Mouse (Mus musculus) lung, postnatal 0 days (tissue): Measurements from ENCODE around the gene Olfr1211. TPM values are rescaled to one million over a fixed set of nuclear protein-coding genes. Genes with fewer than 3 reads are reported as not detected.

ENCODE experiments used
- ATAC-seq: fragments of 200-750 bp; cut with Nextera tagmentation; 2 replicates; pipeline ENCODE4 v1.8.0; 2017; ENCODE audit warnings: moderate library complexity
- DNase-seq: peaks from one replicate; pipeline ENCODE4 v3.0.0-alpha.2; 2016; ENCODE audit warnings: low spot score
- H3K27ac ChIP-seq: fragments of 300-500 bp; sonication (generic); 2 replicates; pipeline ENCODE4 v1.5.1; 2014; ENCODE audit warnings: antibody characterized with exemption, mild to moderate bottlenecking, low read length, mixed read lengths
- H3K27me3 ChIP-seq: fragments of 300-500 bp; sonication (generic); replicated peaks from 2 replicates; pipeline ENCODE4 v1.6.1; 2014; ENCODE audit warnings: low read length, mixed read lengths; ENCODE audit not compliant: insufficient read depth
- H3K36me3 ChIP-seq: fragments of 300-500 bp; sonication (generic); 2 replicates; pipeline ENCODE4 v1.6.1; 2014; ENCODE audit warnings: low read length, mixed read lengths; ENCODE audit not compliant: insufficient read depth
- H3K4me1 ChIP-seq: fragments of 300-500 bp; sonication (generic); 2 replicates; pipeline ENCODE4 v1.6.1; 2014; ENCODE audit warnings: antibody characterized with exemption, low read depth, low read length, mixed read lengths; ENCODE audit not compliant: insufficient read depth
- H3K4me2 ChIP-seq: fragments of 300-500 bp; sonication (generic); replicated peaks from 2 replicates; pipeline ENCODE4 v1.6.1; 2014; ENCODE audit warnings: low read depth, mild to moderate bottlenecking, low read length, moderate library complexity, mixed read lengths
- H3K4me3 ChIP-seq: fragments of 300-500 bp; sonication (generic); 2 replicates; pipeline ENCODE4 v1.5.1; 2014; ENCODE audit warnings: low read depth, low read length
- H3K9ac ChIP-seq: fragments of 300-500 bp; sonication (generic); replicated peaks from 2 replicates; pipeline ENCODE4 v1.6.1; 2014; ENCODE audit warnings: low read depth, mild to moderate bottlenecking
- H3K9me3 ChIP-seq: fragments of 300-500 bp; sonication (generic); 2 replicates; pipeline ENCODE4 v1.6.1; 2016; ENCODE audit warnings: low read length, mixed read lengths
- CTCF ChIP-seq: IDR thresholded peaks from 2 replicates; pipeline ENCODE4 v1.5.1; 2016; ENCODE audit warnings: antibody characterized with exemption, mild to moderate bottlenecking
- EP300 ChIP-seq: IDR thresholded peaks from 2 replicates; pipeline ENCODE4 v1.6.1; 2016; ENCODE audit warnings: antibody characterized with exemption, mild to moderate bottlenecking, control low read depth
- WGBS: fragments of 180-500 bp; shearing (Covaris S2); extraction: QIAGEN DNeasy Blood & Tissue Kit; methylation state at CpG from one replicate; pipeline ENCODE4 v1.1.7; 2014; 5-methylcytosine and 5-hydroxymethylcytosine counted together
- polyA plus RNA-seq: library from polyadenylated mRNA; unstranded; fragments of >200 nt; fragmentation: Nextera tagmentation; extraction: Ambion mirVana; gene quantifications from 2 replicates; pipeline ENCODE4 v1.2.1, GENCODE M21; 2015

Gene Olfr1211
- not detected in 2 replicates for polyA plus RNA-seq

GRCm38 (mm10) chr2:88938011-88938410 lies at the start of gene Olfr1211:
Gene Olfr1211 (minus strand): TSS chr2:88938111.
- DNase-seq (no peak), ATAC-seq (no peak)
- Histone ChIP-seq H3K9me3 (no peaks in the 10 kb centered on the region), H3K27me3 (no peaks in the 10 kb centered on the region), H3K9ac (no peak within 1 kb of the TSS), H3K36me3 (no peaks in the 10 kb centered on the region), H3K4me2 (no peak within 1 kb of the TSS), H3K4me3 (no peak within 1 kb of the TSS), H3K27ac (no peak within 1 kb of the TSS), H3K4me1 (no peaks in the 10 kb centered on the region)
- TF ChIP-seq EP300: no peak
- TF ChIP-seq CTCF: no peak
- WGBS: 81% methylated on average over 1 of the region's 1 CpGs

DNA sequence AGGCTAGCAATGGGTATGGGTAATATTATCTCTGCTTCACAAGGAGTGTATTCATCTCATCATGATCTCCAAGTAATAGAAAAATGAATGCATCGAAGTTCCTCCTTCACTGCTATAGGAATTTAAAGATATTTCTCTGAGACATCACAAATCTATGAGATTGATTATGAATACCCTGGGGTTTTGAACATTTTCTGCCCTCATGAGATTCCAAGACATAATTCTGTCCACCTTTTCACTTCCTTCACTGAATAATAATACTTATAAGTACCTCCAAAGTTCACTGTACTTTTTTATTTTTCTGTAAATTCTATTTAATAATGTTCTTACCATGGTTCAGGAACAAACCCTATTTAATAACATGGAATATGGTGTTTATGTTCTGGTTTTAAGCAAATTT lies 42.3 kb upstream of the Olfr1211 start, which contains the start of gene Gm13762:
Gm13762 (minus strand) TSS at position 101 of the 400 bp plus-strand sequence.
- H3K9me3 ChIP-seq: no peaks in the 10 kb centered on the region
- no peak within 1 kb of the TSS for H3K27ac ChIP-seq
- ATAC-seq: no peak
- no peak within 1 kb of the TSS for H3K9ac ChIP-seq
- TF ChIP-seq EP300 (no peak), CTCF (no peak)
- 78% methylated on average over 1 of the region's 1 CpGs for WGBS
- H3K4me1 ChIP-seq: no peaks in the 10 kb centered on the region
- H3K4me3 ChIP-seq: no peak within 1 kb of the TSS
- no peaks in the 10 kb centered on the region for H3K36me3 ChIP-seq
- H3K4me2 ChIP-seq: no peak within 1 kb of the TSS
- DNase-seq: no peak
- H3K27me3 ChIP-seq: no peaks in the 10 kb centered on the region

DNA sequence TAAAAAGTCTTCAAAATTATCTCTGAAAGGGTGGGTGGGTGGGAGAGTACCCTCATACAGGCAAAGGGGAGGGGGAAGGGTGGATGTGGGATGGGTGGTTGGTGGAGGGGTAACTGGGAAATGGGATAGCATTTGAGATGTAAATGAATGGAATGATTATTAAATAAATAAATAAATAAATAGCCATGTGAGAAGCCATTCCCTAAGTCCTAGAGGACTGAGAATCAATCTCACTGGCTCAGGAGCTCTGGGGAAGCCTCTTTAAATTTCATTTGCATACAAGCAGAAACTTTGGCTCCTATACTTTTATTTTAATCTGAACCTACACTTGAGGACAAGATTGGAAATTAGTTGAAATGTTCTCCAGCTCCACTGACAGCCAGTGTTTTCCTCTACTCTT lies 15.8 kb upstream of the Olfr1211 start, which contains the start of gene Olfr1212:
Olfr1212 (plus strand) TSS at position 301 of the 400 bp plus-strand sequence.
- no peak within 1 kb of the TSS for H3K4me3 ChIP-seq
- H3K9me3 ChIP-seq: no peaks in the 10 kb centered on the region
- H3K27ac ChIP-seq: no peak within 1 kb of the TSS
- TF ChIP-seq EP300: no peak
- TF ChIP-seq CTCF: no peak
- DNase-seq (no peak), ATAC-seq (no peak)
- H3K36me3 ChIP-seq: no peaks in the 10 kb centered on the region
- H3K4me2 ChIP-seq: no peak within 1 kb of the TSS
- no peaks in the 10 kb centered on the region for H3K27me3 ChIP-seq
- no peak within 1 kb of the TSS for H3K9ac ChIP-seq
- H3K4me1 ChIP-seq: no peaks in the 10 kb centered on the region

DNA sequence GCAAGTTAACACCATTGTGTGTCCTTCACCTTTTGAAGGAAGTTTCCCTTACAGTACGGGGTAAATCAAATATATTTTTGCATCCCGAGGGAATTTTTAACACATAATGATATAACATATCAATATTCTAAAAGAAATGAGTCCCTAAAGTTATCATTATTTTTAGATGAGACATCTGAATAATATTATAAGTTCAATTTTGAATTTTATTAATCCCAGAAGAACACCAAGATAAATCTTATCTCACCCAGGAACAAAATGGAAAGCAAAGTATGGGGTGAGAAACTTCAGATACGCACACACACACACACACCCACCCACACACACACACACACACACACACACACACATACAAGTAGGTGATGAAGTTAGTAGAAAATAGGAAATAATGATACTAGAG lies 22.9 kb downstream of the Olfr1211 start, which contains the start of gene Olfr1209:
Olfr1209 (minus strand) TSS at position 101 of the 400 bp plus-strand sequence.
- H3K4me2 ChIP-seq: no peak within 1 kb of the TSS
- H3K4me3 ChIP-seq: no peak within 1 kb of the TSS
- no peak for ATAC-seq
- H3K9ac ChIP-seq: no peak within 1 kb of the TSS
- 80% methylated on average over 3 of the region's 3 CpGs for WGBS
- H3K27me3 ChIP-seq: no peaks in the 10 kb centered on the region
- H3K9me3 ChIP-seq: no peaks in the 10 kb centered on the region
- no peaks in the 10 kb centered on the region for H3K36me3 ChIP-seq
- H3K27ac ChIP-seq: no peak within 1 kb of the TSS
- TF ChIP-seq EP300 (no peak), CTCF (no peak)
- H3K4me1 ChIP-seq: no peaks in the 10 kb centered on the region
- no peak for DNase-seq

DNA sequence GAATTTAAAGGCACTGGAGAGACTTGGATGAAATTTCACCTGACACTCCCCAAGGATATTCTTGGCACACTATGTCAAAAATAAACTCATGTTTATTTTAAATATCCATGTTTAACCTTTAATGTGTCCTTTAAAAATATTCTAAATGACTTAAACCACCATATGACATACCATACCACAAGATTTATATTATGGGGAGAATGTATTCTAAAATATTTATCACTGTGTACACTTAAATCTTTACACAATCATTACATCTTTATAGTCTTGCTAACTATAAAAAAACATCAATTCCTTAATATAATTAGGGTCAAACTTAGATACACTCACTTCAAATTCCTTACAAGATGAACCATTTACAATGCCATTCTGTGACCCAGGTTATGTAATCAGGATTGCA lies 35.7 kb downstream of the Olfr1211 start, which contains the start of gene Olfr1208:
Olfr1208 (minus strand) TSS at position 101 of the 400 bp plus-strand sequence.
- Histone ChIP-seq H3K4me3 (no peak within 1 kb of the TSS), H3K4me1 (no peaks in the 10 kb centered on the region), H3K9me3 (no peaks in the 10 kb centered on the region), H3K4me2 (no peak within 1 kb of the TSS), H3K27ac (no peak within 1 kb of the TSS), H3K27me3 (no peaks in the 10 kb centered on the region), H3K36me3 (no peaks in the 10 kb centered on the region), H3K9ac (no peak within 1 kb of the TSS)
- ATAC-seq (no peak), DNase-seq (no peak)
- TF ChIP-seq CTCF: no peak
- no peak for TF ChIP-seq EP300

Other genes starting within 250 kb of the Olfr1211 start
- not detected in 2 replicates for gene Olfr1195, start 248.9 kb downstream of the Olfr1211 start, polyA plus RNA-seq
- gene Olfr1196, start 233.5 kb downstream of the Olfr1211 start, polyA plus RNA-seq: not detected in 2 replicates
- gene Olfr1197, start 205.7 kb downstream of the Olfr1211 start, polyA plus RNA-seq: not detected in 2 replicates
- gene Olfr1198, start 186.7 kb downstream of the Olfr1211 start, polyA plus RNA-seq: not detected in 2 replicates
- gene Olfr1199, start 177.6 kb downstream of the Olfr1211 start, polyA plus RNA-seq: not detected in 2 replicates
- gene Olfr1200, start 167.6 kb downstream of the Olfr1211 start, polyA plus RNA-seq: not detected in 2 replicates
- not detected in 2 replicates for gene Olfr1201, start 145.1 kb downstream of the Olfr1211 start, polyA plus RNA-seq
- not detected in 2 replicates for gene Olfr1202, start 123.6 kb downstream of the Olfr1211 start, polyA plus RNA-seq
- gene Olfr1205, start 108.4 kb downstream of the Olfr1211 start, polyA plus RNA-seq: not detected in 2 replicates
- gene Olfr1204, start 88.8 kb downstream of the Olfr1211 start, polyA plus RNA-seq: not detected in 2 replicates
- not detected in 2 replicates for gene Olfr1206, start 74.9 kb downstream of the Olfr1211 start, polyA plus RNA-seq
- gene Olfr1208, start 35.8 kb downstream of the Olfr1211 start, polyA plus RNA-seq: not detected in 2 replicates
- not detected in 2 replicates for gene Olfr1209, start 23.0 kb downstream of the Olfr1211 start, polyA plus RNA-seq
- gene Olfr1212, start 15.9 kb upstream of the Olfr1211 start, polyA plus RNA-seq: not detected in 2 replicates
- not detected in 2 replicates for gene Gm13762, start 42.2 kb upstream of the Olfr1211 start, polyA plus RNA-seq
- not detected in 2 replicates for gene Olfr1214, start 54.5 kb upstream of the Olfr1211 start, polyA plus RNA-seq
- not detected in 2 replicates for gene Olfr1215, start 68.9 kb upstream of the Olfr1211 start, polyA plus RNA-seq
- gene Olfr1216, start 80.2 kb upstream of the Olfr1211 start, polyA plus RNA-seq: not detected in 2 replicates
- not detected in 2 replicates for gene Olfr1217, start 94.0 kb upstream of the Olfr1211 start, polyA plus RNA-seq
- gene Olfr1218, start 123.1 kb upstream of the Olfr1211 start, polyA plus RNA-seq: not detected in 2 replicates
- gene Olfr1219, start 145.4 kb upstream of the Olfr1211 start, polyA plus RNA-seq: not detected in 2 replicates
- gene Olfr1220, start 168.7 kb upstream of the Olfr1211 start, polyA plus RNA-seq: not detected in 2 replicates
- gene Olfr1221, start 179.2 kb upstream of the Olfr1211 start, polyA plus RNA-seq: not detected in 2 replicates
- gene Olfr1222, start 194.9 kb upstream of the Olfr1211 start, polyA plus RNA-seq: not detected in 2 replicates
- gene Olfr1223, start 213.4 kb upstream of the Olfr1211 start, polyA plus RNA-seq: not detected in 2 replicates
- gene Olfr1224-ps1, start 226.0 kb upstream of the Olfr1211 start, polyA plus RNA-seq: not detected in 2 replicates
- not detected in 2 replicates for gene Olfr1225, start 236.6 kb upstream of the Olfr1211 start, polyA plus RNA-seq